Mouse (Mus musculus) layer of hippocampus, postnatal 10 days (tissue): ENCODE data around the gene Parn. TPM values are rescaled to one million over a fixed set of nuclear protein-coding genes. Genes with fewer than 3 reads are reported as not detected.

ENCODE experiments used
- DNase-seq, 2 experiments: peaks; one replicate each; pipeline ENCODE4 v3.0.0; 2021; ENCODE audit warnings: low spot score in 2 of 2
- total RNA-seq, 2 experiments: library from RNA; stranded (reverse); gene quantifications; 2 replicates each; pipeline ENCODE4 v1.2.3; 2021

The Parn gene
- total RNA-seq, 2 experiments from 2014 or later: 30.9 to 33.0 TPM

DNA sequence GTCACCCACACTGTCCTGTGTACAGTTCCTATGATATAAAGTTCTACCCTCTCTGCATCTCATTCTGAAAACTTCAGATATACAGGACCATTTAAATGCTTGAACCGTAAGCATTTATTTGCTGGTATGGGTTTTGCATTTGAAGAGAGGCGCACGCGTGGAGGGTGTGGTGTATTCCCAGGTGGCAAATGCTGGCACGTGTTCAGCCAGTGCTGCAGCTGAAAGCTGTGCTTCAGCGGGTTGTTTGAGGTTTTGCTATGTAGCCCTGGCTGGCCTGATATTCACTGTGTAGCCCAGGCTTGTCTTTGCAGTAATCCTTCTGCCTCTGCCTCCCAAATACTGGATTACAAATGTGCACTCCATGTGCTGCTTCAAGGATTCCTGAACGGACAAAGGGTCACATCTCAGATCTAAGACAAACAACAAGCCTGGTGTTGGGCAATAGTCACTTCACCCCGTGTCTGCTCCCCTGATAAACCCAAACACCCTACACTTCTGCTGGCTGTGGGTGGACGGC lies 111.0 kb downstream of the Parn start:
- no peak for DNase-seq

DNA sequence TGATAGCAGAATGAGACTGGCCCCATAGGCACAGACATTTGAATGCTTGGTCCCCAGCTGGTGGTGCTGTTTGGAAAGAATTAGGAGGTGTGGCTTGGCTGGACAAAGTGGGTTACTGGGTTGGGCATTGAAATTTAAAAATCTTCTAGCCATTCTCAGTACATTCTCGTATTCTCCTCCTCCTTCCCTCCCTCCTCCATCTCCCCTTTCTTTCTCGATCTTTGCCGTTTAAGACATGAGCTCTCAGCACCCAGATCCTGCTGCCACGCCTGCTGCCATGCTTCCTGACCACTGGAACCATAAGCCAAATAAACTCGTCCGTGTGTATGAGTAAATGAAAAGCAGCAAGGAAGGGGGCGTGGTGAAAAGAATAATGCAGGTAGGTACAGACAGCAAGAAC lies 111.5 kb downstream of the Parn start:
- DNase-seq: no peak

DNA sequence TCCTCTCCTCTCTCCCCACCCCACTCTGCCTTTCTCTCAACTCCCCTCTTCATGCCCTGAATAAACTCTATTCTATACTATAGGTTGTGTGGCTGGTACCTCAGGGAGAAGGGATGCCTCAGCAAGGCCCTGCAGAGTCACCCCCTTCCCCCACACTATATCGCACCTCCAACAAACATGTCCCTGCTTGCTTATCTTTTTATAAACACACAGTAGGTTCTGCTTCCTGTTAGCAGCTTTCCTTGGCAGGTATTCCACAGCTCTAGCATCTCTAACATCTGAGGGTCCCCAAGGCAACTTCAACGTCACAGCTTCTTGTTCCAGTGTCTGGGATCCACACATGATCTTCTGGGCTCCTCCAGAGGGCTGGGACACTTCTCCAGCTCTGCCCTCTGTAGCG lies 117.3 kb downstream of the Parn start:
- DNase-seq: no peak

DNA sequence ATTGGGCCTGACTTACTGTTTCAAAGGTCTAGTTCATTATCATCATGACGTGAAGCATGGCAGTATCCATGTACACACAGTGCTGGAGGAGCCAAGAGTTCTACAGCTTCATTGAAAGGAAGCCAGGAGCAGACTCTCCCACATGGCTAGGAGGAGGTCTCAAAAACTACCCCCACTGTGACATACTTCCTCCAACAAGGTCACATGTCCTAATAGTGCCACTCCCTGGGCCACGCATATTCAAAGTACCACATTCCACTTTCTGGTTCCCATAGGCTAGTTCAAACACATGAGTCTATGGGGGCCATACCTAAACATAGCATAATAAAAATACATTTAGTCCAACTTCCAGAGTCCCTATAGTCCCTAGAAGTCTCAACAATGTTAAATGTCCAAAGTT lies 118.0 kb downstream of the Parn start:
- no peak for DNase-seq

DNA sequence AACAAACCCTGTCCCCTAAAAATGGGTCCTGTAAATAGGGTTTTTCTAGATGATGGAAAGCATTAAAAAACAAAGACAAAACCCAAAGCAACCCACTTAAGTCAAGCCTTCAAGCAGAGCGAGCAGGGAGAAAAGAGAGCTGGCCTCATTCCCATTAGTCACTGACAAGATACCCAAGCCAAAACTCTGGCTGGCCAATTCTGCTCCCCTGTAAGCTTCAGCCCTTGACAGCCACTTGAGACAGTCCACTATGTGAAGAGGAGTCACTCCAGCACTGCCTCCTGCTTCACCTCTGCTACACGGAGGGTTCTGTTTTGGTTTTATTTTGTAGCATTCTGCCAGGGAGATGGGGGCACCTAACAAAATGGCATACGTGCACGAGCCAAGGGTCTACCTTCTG lies 126.2 kb downstream of the Parn start:
- no peak for DNase-seq

DNA sequence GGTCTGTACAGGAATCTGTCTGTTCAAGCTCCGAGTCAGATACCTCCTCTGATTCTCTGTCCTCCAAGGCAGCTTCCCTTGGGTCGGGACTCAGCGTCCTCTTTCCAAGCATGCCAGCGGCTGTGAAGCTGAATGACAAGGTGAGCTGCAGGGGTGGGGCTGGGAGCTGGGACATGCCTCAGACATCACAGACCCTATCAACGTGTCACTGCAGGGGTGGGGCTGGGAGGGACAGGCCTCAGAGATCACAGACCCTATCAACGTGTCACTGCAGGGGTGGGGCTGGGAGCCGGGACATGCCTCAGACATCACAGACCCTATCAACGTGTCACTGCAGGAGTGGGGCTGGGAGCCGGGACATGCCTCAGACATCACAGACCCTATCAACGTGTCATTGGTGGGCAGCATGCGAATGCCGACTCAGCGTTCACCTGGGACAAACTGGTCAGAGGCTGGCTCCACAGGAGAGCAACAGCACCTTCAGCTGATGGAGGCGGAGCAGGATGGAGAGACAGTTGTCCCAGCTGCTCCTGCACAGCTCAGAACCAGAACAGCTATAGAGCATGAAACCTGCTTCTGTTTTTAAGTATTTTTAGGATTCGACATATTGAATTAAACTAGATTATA lies 126.7 kb downstream of the Parn start:
- DNase-seq: no peak

DNA sequence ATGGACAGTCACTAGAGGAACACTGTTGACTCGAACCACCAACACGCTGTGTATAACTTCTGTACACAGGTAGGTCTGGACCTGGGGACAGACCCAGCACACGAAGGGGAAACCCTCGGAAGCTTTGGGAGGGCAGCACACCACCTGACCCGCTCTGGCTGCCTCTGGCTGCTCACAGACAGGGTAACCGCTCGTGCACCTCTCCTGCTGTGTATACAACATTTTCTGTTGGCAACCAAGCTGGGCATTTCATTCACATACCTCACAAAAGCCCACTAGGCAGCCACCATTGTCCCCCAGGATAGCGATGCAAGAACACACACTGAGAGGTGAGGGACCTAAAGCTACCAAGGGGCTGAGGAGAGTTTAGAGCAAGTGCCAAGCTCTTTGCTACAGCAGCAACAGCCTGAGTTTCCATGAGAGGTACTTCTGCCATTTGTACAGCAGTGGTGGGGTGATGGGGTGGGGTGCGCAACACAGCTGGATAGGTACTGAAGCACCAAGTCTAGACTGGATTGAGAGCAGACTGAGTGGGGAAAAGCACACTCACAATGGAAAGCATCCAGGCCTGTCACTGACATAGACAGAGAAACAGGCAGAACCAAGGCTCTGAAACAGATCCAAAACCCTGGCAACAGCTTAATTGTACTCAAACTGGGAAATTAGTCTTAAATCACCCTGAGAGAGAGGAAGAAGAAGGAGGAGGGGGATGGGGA lies 128.9 kb downstream of the Parn start:
- DNase-seq: no peak

DNA sequence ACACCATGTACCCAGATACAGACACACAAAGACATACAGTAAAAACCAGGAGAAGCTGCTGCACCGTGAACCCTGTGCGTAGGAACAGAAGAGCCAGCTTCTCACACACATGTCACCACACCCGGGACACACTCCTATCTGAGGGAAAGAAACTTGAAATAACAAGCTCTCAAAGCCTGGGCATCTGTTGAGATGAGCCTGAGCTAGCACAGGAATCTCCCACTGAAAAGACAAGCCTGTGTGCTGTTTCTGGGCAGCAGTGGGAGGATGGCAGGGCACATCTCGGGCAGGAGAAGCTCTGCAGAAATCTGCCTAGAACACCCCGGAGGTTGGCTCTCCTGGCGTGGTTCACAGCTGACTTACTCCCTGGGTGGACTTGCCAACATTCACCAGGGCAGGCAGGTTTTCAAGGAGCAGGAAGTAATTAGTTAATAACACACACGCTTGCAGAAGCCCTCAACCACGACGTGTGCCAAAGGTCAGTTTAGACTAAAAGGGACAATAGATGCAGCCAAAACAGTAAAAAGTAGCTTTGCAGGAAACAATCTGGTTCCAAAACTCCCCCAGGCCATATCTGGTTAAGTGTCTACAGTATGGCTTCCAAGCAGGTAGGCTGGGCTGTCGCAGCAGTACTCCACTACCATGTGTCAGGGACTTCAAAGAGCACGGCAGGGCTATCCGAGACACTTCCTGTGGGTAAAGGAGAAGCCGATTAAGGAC lies 129.6 kb downstream of the Parn start:
- DNase-seq: no peak

DNA sequence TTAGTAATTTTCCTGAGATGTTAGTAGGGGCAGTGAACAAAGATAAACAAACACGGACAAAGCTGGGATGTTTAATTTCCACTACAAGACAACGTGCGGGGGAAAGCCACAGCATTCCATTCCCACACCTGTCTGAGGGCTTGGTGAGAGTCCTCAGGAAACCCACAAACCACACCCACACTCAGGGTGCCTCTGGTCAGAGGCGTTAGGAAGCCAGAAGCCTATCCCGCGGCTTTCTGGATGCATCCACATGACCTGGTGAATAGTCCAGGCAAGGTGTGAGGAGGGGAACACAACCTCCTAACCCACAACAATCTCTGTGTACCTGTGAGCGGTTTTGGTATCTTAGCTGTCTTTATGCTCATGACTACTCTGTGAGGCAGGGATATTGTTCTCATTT lies 131.6 kb downstream of the Parn start:
- no peak for DNase-seq

DNA sequence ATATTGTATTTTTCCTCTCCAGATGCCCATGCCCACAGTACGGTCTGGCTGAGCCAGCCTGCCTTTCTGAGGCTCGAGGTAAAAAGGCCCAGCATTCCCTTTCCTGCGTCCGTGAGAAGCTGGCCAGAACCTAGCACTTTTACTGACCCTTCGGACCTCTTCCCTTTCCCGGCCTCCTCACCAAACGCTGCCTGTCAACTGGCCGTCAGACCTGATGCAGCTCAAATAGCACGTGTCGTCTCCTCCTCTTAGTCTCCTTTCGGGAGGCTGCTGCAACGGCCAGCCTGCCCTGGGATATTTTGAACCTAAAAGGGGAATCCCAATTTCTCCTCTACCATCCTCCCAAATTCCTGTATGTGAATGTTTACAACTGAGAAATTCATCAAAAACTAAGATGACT lies 132.1 kb downstream of the Parn start:
- no peak for DNase-seq

DNA sequence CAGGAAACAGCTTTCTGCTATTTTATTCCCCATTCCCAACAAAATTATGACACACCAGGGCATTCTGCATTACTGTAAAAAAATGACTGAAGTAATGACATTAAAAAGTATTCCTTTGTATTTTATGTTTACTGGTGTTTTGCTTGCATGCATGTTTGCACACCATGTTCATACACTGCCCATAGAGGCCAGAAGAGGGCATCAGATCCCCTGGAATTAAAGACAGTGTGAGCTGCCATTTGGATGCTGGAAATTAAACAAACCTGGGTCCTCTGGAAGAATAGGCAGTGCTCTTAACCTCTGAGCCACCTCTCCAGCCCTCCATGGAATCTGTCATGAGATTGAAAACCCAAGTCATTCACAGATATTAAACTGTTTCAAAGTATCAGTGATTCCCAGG lies 135.1 kb downstream of the Parn start:
- peak; percentile 32 to 44 for DNase-seq

DNA sequence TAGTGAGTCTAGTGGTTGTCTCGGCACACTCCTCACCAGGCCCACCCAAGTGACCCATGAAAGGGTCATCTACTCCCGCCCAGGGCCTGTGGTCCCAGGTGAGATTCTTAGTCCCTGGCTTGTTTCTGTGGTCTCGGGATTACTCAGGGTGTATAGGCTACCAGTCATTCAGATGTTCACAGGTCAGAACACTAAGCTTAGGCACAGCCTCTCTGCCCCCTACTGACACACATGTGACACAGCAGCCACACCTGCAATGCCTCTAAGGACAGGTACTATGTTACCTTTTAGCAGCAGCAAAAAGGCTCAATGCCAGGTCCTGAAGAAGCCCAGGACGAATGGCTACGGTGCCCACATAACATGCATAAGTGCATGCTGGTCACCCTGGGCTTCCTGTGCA lies 136.7 kb downstream of the Parn start:
- DNase-seq: no peak

DNA sequence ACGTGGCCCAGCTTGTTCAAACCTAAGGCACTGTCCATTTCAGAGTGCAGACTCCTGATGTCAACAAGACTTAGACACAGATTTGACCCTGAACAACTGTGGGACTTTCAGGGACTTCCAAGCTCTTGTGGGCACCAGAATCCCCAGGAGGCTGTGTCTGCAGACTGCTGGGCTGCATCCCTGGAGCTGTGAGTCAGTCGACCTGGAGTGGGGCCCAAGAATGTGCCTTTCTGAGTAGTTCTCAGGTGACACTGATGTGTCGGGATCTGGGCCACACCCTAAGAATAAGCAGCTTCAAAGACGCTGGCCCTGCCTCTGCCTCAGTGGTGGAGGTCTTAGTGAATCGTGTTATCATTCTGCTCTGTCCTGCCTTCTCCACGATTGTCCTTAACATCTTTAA lies 146.6 kb downstream of the Parn start:
- DNase-seq: no peak

DNA sequence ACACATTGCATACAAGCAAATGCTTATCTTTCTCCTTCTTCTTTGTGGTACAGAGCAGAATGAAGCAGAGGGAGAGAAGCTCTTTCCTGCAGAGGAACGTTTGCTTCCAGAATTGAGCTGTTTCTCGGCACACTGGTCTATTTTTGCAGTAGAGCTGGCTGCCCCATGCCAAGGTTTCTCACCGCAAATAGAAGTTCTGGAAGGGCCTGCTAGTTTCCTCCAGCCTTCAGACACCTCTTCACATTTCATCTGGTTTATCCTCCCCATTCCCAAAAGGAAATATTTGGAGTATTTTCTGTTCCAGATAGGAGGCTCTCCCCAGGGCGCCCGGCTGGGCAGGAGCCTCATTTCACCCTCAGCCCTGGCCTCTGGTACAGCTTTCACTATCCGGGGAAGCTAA lies 147.7 kb downstream of the Parn start:
- no peak for DNase-seq

DNA sequence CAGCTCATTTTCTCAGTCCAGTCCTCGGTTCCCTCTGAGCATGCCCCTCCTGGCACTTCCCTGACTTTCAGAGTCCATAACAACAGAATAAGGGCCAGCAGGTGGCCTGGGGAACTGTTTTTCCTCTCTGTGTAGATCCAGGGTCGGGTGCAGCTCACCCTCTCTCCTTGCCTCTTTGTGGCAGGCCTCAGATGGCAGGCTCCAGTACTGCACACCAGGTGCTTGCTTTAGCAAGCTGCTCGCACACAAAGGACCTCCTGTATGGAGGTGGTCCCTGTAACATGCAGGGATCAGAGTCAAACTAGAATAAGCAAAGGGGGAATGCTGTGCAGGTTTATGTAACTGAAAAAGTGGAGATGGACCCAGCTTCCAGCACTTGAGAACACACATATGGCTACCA lies 151.8 kb downstream of the Parn start:
- no peak for DNase-seq

DNA sequence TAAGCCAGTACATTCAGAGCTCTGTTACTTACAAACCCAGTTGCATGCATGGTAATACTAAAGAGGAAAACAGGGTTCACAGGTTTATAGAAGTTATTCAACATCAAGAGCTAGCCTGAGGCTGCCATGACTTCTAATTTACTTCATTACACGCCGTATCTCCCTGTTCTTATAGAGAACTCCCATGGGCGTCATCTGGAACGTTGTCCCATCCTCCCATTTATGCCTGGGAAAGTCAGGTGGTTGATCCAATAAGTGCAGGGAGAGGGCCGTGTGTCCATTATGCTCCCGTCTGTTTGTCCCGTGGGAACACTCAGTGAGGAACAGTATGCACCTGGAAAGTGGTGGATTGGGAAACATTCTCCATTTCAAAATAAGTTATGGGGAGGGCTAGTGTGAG lies 152.4 kb downstream of the Parn start:
- no peak for DNase-seq

DNA sequence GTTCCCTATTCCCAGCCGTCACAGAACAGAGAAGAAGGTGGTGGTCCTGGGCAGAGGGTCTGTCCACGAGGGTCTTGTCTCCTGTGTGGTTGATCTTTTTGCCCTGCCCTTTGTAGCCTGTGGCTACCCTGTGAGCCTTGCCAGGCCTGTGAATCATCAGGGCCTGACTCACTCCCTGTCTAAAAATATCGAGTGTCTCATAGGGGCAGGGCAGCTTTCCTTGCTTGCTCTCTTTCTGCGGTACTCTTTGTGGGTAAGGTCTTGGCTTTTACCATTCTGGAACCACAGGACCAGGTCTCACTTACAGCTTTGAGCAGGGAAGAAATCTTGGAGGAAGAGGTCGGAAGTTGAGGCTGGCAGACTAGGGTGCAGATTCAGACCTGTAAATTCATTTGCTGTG lies 162.9 kb downstream of the Parn start:
- DNase-seq: no peak

DNA sequence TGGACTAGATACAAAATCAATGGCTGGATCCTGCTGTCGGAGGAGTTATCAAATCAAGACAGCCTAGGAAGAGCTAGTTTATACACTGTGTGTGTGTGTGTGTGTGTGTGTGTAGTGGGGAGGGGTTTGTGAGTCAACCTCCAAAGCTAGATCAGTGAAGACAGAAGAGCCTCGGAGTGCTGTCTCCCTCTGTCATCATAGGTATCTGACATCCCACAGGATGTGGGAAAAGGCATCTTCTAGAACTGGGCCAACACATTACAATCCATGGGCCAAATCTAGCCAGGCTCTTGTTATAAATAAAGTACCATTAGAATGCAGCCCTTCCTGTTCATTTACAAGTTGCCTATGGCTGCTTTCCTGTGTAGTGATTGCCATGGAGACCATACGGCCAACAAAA lies 163.5 kb downstream of the Parn start:
- no peak for DNase-seq

DNA sequence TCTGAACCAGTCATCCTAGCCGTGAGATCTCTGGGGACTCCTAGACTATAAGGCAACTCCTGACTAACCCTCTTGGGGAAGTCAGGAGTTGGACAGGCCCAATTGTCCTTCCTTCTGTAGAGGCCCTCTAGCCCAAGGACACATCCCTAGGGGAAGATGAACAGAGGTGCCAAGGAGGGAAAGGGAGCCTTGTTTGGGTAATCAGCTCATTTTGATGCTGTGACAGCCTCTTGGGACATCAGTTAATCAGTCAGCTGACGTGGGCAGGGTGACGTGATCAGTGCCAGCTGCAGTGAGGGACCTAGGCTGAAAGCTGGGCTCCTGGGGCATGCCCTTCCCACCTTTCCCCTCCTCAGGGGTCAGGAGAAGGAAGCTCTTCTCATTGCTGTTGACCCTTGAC lies 169.0 kb downstream of the Parn start:
- DNase-seq: no peak

DNA sequence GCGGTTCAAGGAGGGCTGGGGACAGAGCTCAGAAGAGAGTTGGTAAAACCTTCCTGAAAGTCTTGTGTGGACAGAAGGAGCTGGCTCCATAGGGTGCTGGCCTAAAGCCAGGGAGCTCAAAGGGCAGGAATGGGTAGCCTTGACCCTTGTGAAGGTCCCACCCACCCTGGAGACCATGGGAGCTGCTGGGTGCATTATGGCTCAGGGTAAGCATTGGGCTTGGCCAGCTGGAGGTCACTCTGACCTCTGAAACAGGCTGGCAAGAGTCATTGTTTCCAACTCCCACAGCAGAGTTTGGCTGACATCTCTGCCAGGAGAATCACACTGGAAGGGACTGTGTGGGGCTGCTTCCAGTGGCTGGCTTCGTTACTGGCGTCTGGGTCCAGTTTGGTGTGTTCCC lies 174.0 kb downstream of the Parn start:
- DNase-seq: peak; percentile 18 to 28

DNA sequence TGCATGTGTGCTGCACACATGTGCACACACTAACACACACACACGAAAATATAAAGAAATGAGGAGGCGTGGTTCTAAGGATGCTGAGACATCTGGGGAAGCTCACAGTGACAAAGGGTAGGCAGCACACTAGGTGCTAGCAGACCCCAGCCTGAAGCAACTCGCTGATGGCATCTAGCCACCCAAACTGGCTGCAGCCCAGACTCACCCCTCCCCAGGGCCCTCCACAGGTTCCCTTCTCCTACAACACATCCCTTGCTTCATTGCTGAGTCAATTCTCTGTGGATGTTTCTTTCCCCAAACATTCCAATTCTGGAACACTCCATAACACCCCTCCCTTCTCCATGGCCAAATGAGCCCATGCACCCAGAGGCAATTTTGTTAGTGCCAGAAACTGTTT lies 175.0 kb downstream of the Parn start:
- no peak for DNase-seq

DNA sequence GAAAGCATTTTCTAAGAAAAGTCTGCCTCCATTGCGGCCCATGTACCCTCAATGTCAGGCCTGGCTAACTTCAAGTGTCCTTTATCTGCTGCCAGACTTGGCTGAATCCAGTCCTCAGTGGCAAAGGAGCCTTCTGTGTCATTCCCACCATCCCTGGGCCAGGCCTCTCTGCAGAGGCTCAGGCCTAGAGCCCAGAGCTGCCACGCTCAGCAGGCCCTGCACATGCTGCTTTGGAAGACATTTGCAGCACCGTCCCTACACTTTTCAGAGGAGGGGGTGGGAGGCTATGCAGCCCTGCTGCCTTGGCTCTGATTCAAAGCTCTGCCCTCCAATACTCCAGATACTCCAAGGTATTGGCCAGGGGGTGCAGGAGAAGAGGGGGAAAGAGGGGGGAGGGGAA lies 176.2 kb downstream of the Parn start:
- peak in 1 of 2 experiments; percentile 30 for DNase-seq
